Mouse (Mus musculus): Measurements from ENCODE around the gene Prr9. TPM values are rescaled to one million over a fixed set of nuclear protein-coding genes. Genes with fewer than 3 reads are reported as not detected.
A peak's percentile ranks its signal among the peaks of the same experiment; 100 is the strongest.

Prr9 gene
- total and polyA plus RNA-seq, 3 experiments, result not detected

GRCm38 (mm10) chr3:92083042-92083441 is 40.7 kb downstream of the Prr9 start, which contains the start of gene Lor:
Lor (minus strand) TSS chr3:92083142.
- no peak within 1 kb of the TSS for H3K4me3 ChIP-seq
- no peaks in the 10 kb centered on the region for H3K79me2 ChIP-seq (replicated peaks; ENCODE audit: control insufficient read depth, insufficient read depth, low read length)
- intact Hi-C loops (cut with DNase I), result no loop called here
- H3K9ac ChIP-seq (ENCODE audit: low read depth, low read length), result no peak within 1 kb of the TSS
- no peaks in the 10 kb centered on the region for H3K36me3 ChIP-seq (ENCODE audit: control insufficient read depth, insufficient read depth, low read length)
- no peak within 1 kb of the TSS for H3K27ac ChIP-seq
- peaks cover 10% of the 10 kb centered on the region; the same call in 1 of the 2 replicates for H3K27me3 ChIP-seq (ENCODE audit: control insufficient read depth, insufficient read depth, low read length)
- no peak for DNase-seq
- H3K4me1 ChIP-seq (ENCODE audit: control insufficient read depth, insufficient read depth, low read length), result peaks cover 3% of the 10 kb centered on the region
- WGBS, result 96% methylated on average over 2 of the region's 2 CpGs
- TF ChIP-seq POLR2A (IDR thresholded peaks at IDR 0.05; ENCODE audit: insufficient read depth, low read depth, low read length) (no peak), CTCF (IDR thresholded peaks at IDR 0.05) (no peak), EP300 (IDR thresholded peaks at IDR 0.05; ENCODE audit: insufficient read depth, low read depth, low read length) (no peak)

GRCm38 (mm10) chr3:92081285-92081931 is 42.3 kb downstream of the Prr9 start:
- WGBS, result under 1% methylated on average over 60 of the region's 76 CpGs
- H3K27me3 ChIP-seq (ENCODE audit: control insufficient read depth, insufficient read depth, low read length), result peaks cover 10% of the 10 kb centered on the region; the same call in 1 of the 2 replicates
- H3K9ac ChIP-seq (ENCODE audit: low read depth, low read length), result peak overlapping the region; percentile 89

GRCm38 (mm10) chr3:92080462-92081284 is 43.1 kb downstream of the Prr9 start:
- H3K27ac ChIP-seq, result no peak overlapping the region; the same call in 1 of the 2 replicates
- WGBS, result 2% methylated on average over 80 of the region's 82 CpGs
- TF ChIP-seq EP300 (IDR thresholded peaks at IDR 0.05; ENCODE audit: insufficient read depth, low read depth, low read length) (no peak), CTCF (IDR thresholded peaks at IDR 0.05) (peak; percentile 37), POLR2A (IDR thresholded peaks at IDR 0.05; ENCODE audit: insufficient read depth, low read depth, low read length) (no peak)

More at GRCm38 (mm10) chr3:92081285-92081931, 42.3 kb downstream of the Prr9 start:
- DNase-seq, result no peak
- no peaks in the 10 kb centered on the region for H3K79me2 ChIP-seq (replicated peaks; ENCODE audit: control insufficient read depth, insufficient read depth, low read length)
- TF ChIP-seq EP300 (IDR thresholded peaks at IDR 0.05; ENCODE audit: insufficient read depth, low read depth, low read length), result no peak
- no peak for TF ChIP-seq POLR2A (IDR thresholded peaks at IDR 0.05; ENCODE audit: insufficient read depth, low read depth, low read length)
- TF ChIP-seq CTCF (IDR thresholded peaks at IDR 0.05), result no peak
- H3K36me3 ChIP-seq (ENCODE audit: control insufficient read depth, insufficient read depth, low read length), result no peaks in the 10 kb centered on the region
- no peak overlapping the region for H3K27ac ChIP-seq
- intact Hi-C loops (cut with DNase I), result no loop called here
- peak overlapping the region; percentile 60 for H3K4me3 ChIP-seq
- H3K4me1 ChIP-seq (ENCODE audit: control insufficient read depth, insufficient read depth, low read length), result peaks cover 3% of the 10 kb centered on the region

More at GRCm38 (mm10) chr3:92080462-92081284, 43.1 kb downstream of the Prr9 start:
- peaks cover 3% of the 10 kb centered on the region for H3K4me1 ChIP-seq (ENCODE audit: control insufficient read depth, insufficient read depth, low read length)
- peak overlapping the region; percentile 60 for H3K4me3 ChIP-seq
- peak; percentile 78 for DNase-seq
- H3K36me3 ChIP-seq (ENCODE audit: control insufficient read depth, insufficient read depth, low read length), result no peaks in the 10 kb centered on the region
- intact Hi-C loops (cut with DNase I), result no loop called here
- peaks cover 10% of the 10 kb centered on the region; the same call in 1 of the 2 replicates for H3K27me3 ChIP-seq (ENCODE audit: control insufficient read depth, insufficient read depth, low read length)
- H3K9ac ChIP-seq (ENCODE audit: low read depth, low read length), result peak overlapping the region; percentile 89
- no peaks in the 10 kb centered on the region for H3K79me2 ChIP-seq (replicated peaks; ENCODE audit: control insufficient read depth, insufficient read depth, low read length)

Other genes starting within 250 kb of the Prr9 start
- not detected for gene Pglyrp3, start 109.4 kb downstream of the Prr9 start, total RNA-seq (2021)
- gene Pglyrp3, start 109.4 kb downstream of the Prr9 start, polyA plus RNA-seq (2012; rRNA removed), result not detected in 2 replicates
- gene Lor, start 40.8 kb downstream of the Prr9 start, total RNA-seq (2021), result not detected
- not detected in 2 replicates for gene Lor, start 40.8 kb downstream of the Prr9 start, polyA plus RNA-seq (2012; rRNA removed)
- gene Lelp1, start 18.8 kb upstream of the Prr9 start, total RNA-seq (2021), result not detected
- 0.35 and 0.39 TPM in 2 replicates for gene Lelp1, start 18.8 kb upstream of the Prr9 start, polyA plus RNA-seq (2012; rRNA removed)
- not detected for gene Sprr2a1, start 91.9 kb upstream of the Prr9 start, total RNA-seq (2021)
- not detected in 2 replicates for gene Sprr2a1, start 91.9 kb upstream of the Prr9 start, polyA plus RNA-seq (2012; rRNA removed)
- gene Sprr2a2, start 92.0 kb upstream of the Prr9 start, total RNA-seq (2021), result 1 to 10 TPM in 1 of 2 experiments, under 1 TPM in 1; 0.43 to 1.1 TPM
- gene Sprr2a2, start 92.0 kb upstream of the Prr9 start, polyA plus RNA-seq (2012; rRNA removed), result 5.7 and 5.8 TPM in 2 replicates
- gene Sprr2a3, start 161.5 kb upstream of the Prr9 start, total RNA-seq (2021), result not detected
- 0.18 TPM in 2 replicates for gene Sprr2a3, start 161.5 kb upstream of the Prr9 start, polyA plus RNA-seq (2012; rRNA removed)
- not detected for gene Sprr2b, start 192.7 kb upstream of the Prr9 start, total RNA-seq (2021)
- not detected in 2 replicates for gene Sprr2b, start 192.7 kb upstream of the Prr9 start, polyA plus RNA-seq (2012; rRNA removed)
- gene Sprr2d, start 215.2 kb upstream of the Prr9 start, total RNA-seq (2021), result not detected
- gene Sprr2d, start 215.2 kb upstream of the Prr9 start, polyA plus RNA-seq (2012; rRNA removed), result not detected in 2 replicates
- not detected for gene Sprr2e, start 228.2 kb upstream of the Prr9 start, total RNA-seq (2021)
- not detected in 2 replicates for gene Sprr2e, start 228.2 kb upstream of the Prr9 start, polyA plus RNA-seq (2012; rRNA removed)
- not detected for gene Sprr2f, start 241.2 kb upstream of the Prr9 start, total RNA-seq (2021)
- gene Sprr2f, start 241.2 kb upstream of the Prr9 start, polyA plus RNA-seq (2012; rRNA removed), result not detected in 2 replicates

All from heart, adult 2 months (tissue).